Mouse (Mus musculus) midbrain, embryonic 12.5 days (tissue): ENCODE measurements at regions not wholly inside any gene's neighbourhood (a gene's known extent, or its start where the extent isn't known, plus 50 kb on each side); places are given as distances from the start of the nearest gene placed in this dataset.

Source experiments
- ATAC-seq: fragments of 200-750 bp; cut with Nextera tagmentation; 2 replicates; pipeline ENCODE4 v1.8.0; 2017; ENCODE audit warnings: low read depth, moderate TSS enrichment, moderate library complexity; ENCODE audit not compliant: low FRiP score
- H3K27ac ChIP-seq: fragments of 300-500 bp; sonication (generic); replicated peaks from 2 replicates; pipeline ENCODE4 v1.5.1; 2016; ENCODE audit warnings: mild to moderate bottlenecking
- H3K27me3 ChIP-seq: fragments of 300-500 bp; sonication (generic); 2 replicates; pipeline ENCODE4 v1.6.1; 2016; ENCODE audit warnings: mild to moderate bottlenecking
- H3K36me3 ChIP-seq: fragments of 300-500 bp; sonication (generic); 2 replicates; pipeline ENCODE4 v1.6.1; 2016
- H3K4me1 ChIP-seq: fragments of 300-500 bp; sonication (generic); 2 replicates; pipeline ENCODE4 v1.6.1; 2016
- H3K4me2 ChIP-seq: fragments of 300-500 bp; sonication (generic); replicated peaks from 2 replicates; pipeline ENCODE4 v1.6.1; 2016; ENCODE audit warnings: mild to moderate bottlenecking, moderate library complexity
- H3K4me3 ChIP-seq: fragments of 300-500 bp; sonication (generic); 2 replicates; pipeline ENCODE4 v1.5.1; 2016; ENCODE audit warnings: mild to moderate bottlenecking
- H3K9ac ChIP-seq: fragments of 300-500 bp; sonication (generic); replicated peaks from 2 replicates; pipeline ENCODE4 v1.6.1; 2016; ENCODE audit warnings: mild to moderate bottlenecking, moderate library complexity
- H3K9me3 ChIP-seq: fragments of 300-500 bp; sonication (generic); 2 replicates; pipeline ENCODE4 v1.6.1; 2016; ENCODE audit warnings: mild to moderate bottlenecking
- WGBS: fragments of 180-500 bp; shearing (Covaris S2); methylation state at CpG from one replicate; pipeline ENCODE4 v1.1.7; 2016; 5-methylcytosine and 5-hydroxymethylcytosine counted together

GRCm38 (mm10) chr4:127750781-127751180 is 220.0 kb downstream of the CK137956 start:
- no peak overlapping the region for H3K4me2 ChIP-seq
- ATAC-seq: no peak
- WGBS: 82% methylated on average over 3 of the region's 3 CpGs

GRCm38 (mm10) chr4:127747876-127748275 is 222.9 kb downstream of the CK137956 start:
- H3K4me1 ChIP-seq: no peaks in the 10 kb centered on the region
- no peaks in the 10 kb centered on the region for H3K36me3 ChIP-seq
- WGBS: 87% methylated on average over 5 of the region's 5 CpGs
- no peak overlapping the region for H3K4me3 ChIP-seq
- H3K27ac ChIP-seq: no peak overlapping the region
- H3K9me3 ChIP-seq: no peaks in the 10 kb centered on the region
- H3K27me3 ChIP-seq: no peaks in the 10 kb centered on the region
- H3K9ac ChIP-seq: no peak overlapping the region
- ATAC-seq: no peak
- no peak overlapping the region for H3K4me2 ChIP-seq

More at GRCm38 (mm10) chr4:127750781-127751180, 220.0 kb downstream of the CK137956 start:
- Histone ChIP-seq H3K27me3 (no peaks in the 10 kb centered on the region), H3K4me3 (no peak overlapping the region), H3K4me1 (no peaks in the 10 kb centered on the region), H3K36me3 (no peaks in the 10 kb centered on the region), H3K9me3 (no peaks in the 10 kb centered on the region), H3K27ac (no peak overlapping the region), H3K9ac (no peak overlapping the region)

GRCm38 (mm10) chr4:127736781-127737180 is 234.0 kb downstream of the CK137956 start:
- no peak for ATAC-seq
- H3K27ac ChIP-seq: no peak overlapping the region
- H3K36me3 ChIP-seq: no peaks in the 10 kb centered on the region
- H3K4me3 ChIP-seq: no peak overlapping the region
- H3K27me3 ChIP-seq: no peaks in the 10 kb centered on the region
- H3K4me1 ChIP-seq: peaks cover 7% of the 10 kb centered on the region; the same call in 1 of the 2 replicates
- no peaks in the 10 kb centered on the region for H3K9me3 ChIP-seq
- H3K4me2 ChIP-seq: no peak overlapping the region
- 88% methylated on average over 2 of the region's 2 CpGs for WGBS
- no peak overlapping the region for H3K9ac ChIP-seq

- no peaks in the 10 kb centered on the region for H3K27me3 ChIP-seq
- no peak overlapping the region for H3K4me2 ChIP-seq
- H3K4me1 ChIP-seq: peaks cover 7% of the 10 kb centered on the region; the same call in 1 of the 2 replicates
- H3K4me3 ChIP-seq: no peak overlapping the region
- H3K27ac ChIP-seq: no peak overlapping the region
- H3K9ac ChIP-seq: no peak overlapping the region
- WGBS: 70% methylated on average over 5 of the region's 5 CpGs
- H3K36me3 ChIP-seq: no peaks in the 10 kb centered on the region
- H3K9me3 ChIP-seq: no peaks in the 10 kb centered on the region
- no peak for ATAC-seq
Measured at GRCm38 (mm10) chr4:127736151-127736550, 234.6 kb downstream of the CK137956 start.

GRCm38 (mm10) chr4:127734641-127735040 is 236.1 kb downstream of the CK137956 start:
- no peak for ATAC-seq
- Histone ChIP-seq H3K27ac (0 out of 2 replicates have a peak overlapping the region, but pooled peaks have one; percentile 30), H3K4me3 (no peak overlapping the region), H3K9me3 (no peaks in the 10 kb centered on the region), H3K36me3 (no peaks in the 10 kb centered on the region), H3K27me3 (no peaks in the 10 kb centered on the region), H3K4me1 (peaks cover 7% of the 10 kb centered on the region; the same call in 1 of the 2 replicates), H3K4me2 (no peak overlapping the region), H3K9ac (no peak overlapping the region)
- 39% methylated on average over 8 of the region's 8 CpGs for WGBS

GRCm38 (mm10) chr4:127718661-127719060 is 252.1 kb downstream of the CK137956 start:
- H3K27ac ChIP-seq: no peak overlapping the region
- H3K9me3 ChIP-seq: no peaks in the 10 kb centered on the region
- WGBS: 83% methylated on average over 5 of the region's 5 CpGs
- H3K4me2 ChIP-seq: no peak overlapping the region
- no peaks in the 10 kb centered on the region for H3K36me3 ChIP-seq
- H3K4me3 ChIP-seq: no peak overlapping the region
- H3K4me1 ChIP-seq: no peaks in the 10 kb centered on the region
- no peak for ATAC-seq
- no peak overlapping the region for H3K9ac ChIP-seq
- H3K27me3 ChIP-seq: no peaks in the 10 kb centered on the region

- Histone ChIP-seq H3K27me3 (no peaks in the 10 kb centered on the region), H3K4me2 (no peak overlapping the region), H3K4me3 (no peak overlapping the region), H3K9ac (no peak overlapping the region), H3K27ac (0 out of 2 replicates have a peak overlapping the region, but pooled peaks have one; percentile 39), H3K4me1 (peaks cover 10% of the 10 kb centered on the region; the same call in 1 of the 2 replicates), H3K9me3 (no peaks in the 10 kb centered on the region), H3K36me3 (no peaks in the 10 kb centered on the region)
- ATAC-seq: 0 out of 2 replicates have a peak, but pooled peaks have one; percentile 19
- 93% methylated on average over 10 of the region's 10 CpGs for WGBS
Measured at GRCm38 (mm10) chr4:127712274-127712673, 258.5 kb downstream of the CK137956 start.

- WGBS: 79% methylated on average over 4 of the region's 4 CpGs
- Histone ChIP-seq H3K27me3 (no peaks in the 10 kb centered on the region), H3K9me3 (no peaks in the 10 kb centered on the region), H3K4me3 (no peak overlapping the region), H3K27ac (0 out of 2 replicates have a peak overlapping the region, but pooled peaks have one; percentile 30), H3K9ac (no peak overlapping the region), H3K4me1 (peaks cover 10% of the 10 kb centered on the region; the same call in 1 of the 2 replicates), H3K36me3 (no peaks in the 10 kb centered on the region), H3K4me2 (no peak overlapping the region)
- ATAC-seq: no peak
Measured at GRCm38 (mm10) chr4:127710816-127711215, 259.9 kb downstream of the CK137956 start.

GRCm38 (mm10) chr4:127709746-127710145 is 261.0 kb downstream of the CK137956 start:
- no peak overlapping the region for H3K9ac ChIP-seq
- no peak for ATAC-seq
- no peak overlapping the region for H3K4me3 ChIP-seq
- H3K4me1 ChIP-seq: peaks cover 10% of the 10 kb centered on the region; the same call in 1 of the 2 replicates
- H3K27me3 ChIP-seq: no peaks in the 10 kb centered on the region
- no peak overlapping the region for H3K27ac ChIP-seq
- 82% methylated on average over 6 of the region's 6 CpGs for WGBS
- no peaks in the 10 kb centered on the region for H3K9me3 ChIP-seq
- no peaks in the 10 kb centered on the region for H3K36me3 ChIP-seq
- no peak overlapping the region for H3K4me2 ChIP-seq

- no peak overlapping the region for H3K9ac ChIP-seq
- H3K36me3 ChIP-seq: no peaks in the 10 kb centered on the region
- H3K27ac ChIP-seq: no peak overlapping the region
- H3K4me1 ChIP-seq: peaks cover 10% of the 10 kb centered on the region; the same call in 1 of the 2 replicates
- ATAC-seq: no peak
- H3K4me2 ChIP-seq: no peak overlapping the region
- WGBS: 83% methylated on average over 3 of the region's 3 CpGs
- no peaks in the 10 kb centered on the region for H3K9me3 ChIP-seq
- no peaks in the 10 kb centered on the region for H3K27me3 ChIP-seq
- no peak overlapping the region for H3K4me3 ChIP-seq
Measured at GRCm38 (mm10) chr4:127708186-127708585, 262.6 kb downstream of the CK137956 start.

- no peak overlapping the region for H3K4me3 ChIP-seq
- no peak overlapping the region for H3K4me2 ChIP-seq
- WGBS: 88% methylated on average over 3 of the region's 3 CpGs
- H3K36me3 ChIP-seq: no peaks in the 10 kb centered on the region
- H3K27me3 ChIP-seq: no peaks in the 10 kb centered on the region
- H3K9me3 ChIP-seq: no peaks in the 10 kb centered on the region
- H3K27ac ChIP-seq: no peak overlapping the region
- no peak for ATAC-seq
- peaks cover 9% of the 10 kb centered on the region; the same call in 1 of the 2 replicates for H3K4me1 ChIP-seq
- H3K9ac ChIP-seq: no peak overlapping the region
Measured at GRCm38 (mm10) chr4:127707126-127707525, 263.6 kb downstream of the CK137956 start.

- Histone ChIP-seq H3K9me3 (no peaks in the 10 kb centered on the region), H3K4me1 (no peaks in the 10 kb centered on the region), H3K4me3 (no peak overlapping the region), H3K27me3 (no peaks in the 10 kb centered on the region), H3K36me3 (no peaks in the 10 kb centered on the region), H3K9ac (no peak overlapping the region), H3K27ac (no peak overlapping the region), H3K4me2 (no peak overlapping the region)
- WGBS: 94% methylated on average over 11 of the region's 11 CpGs
- no peak for ATAC-seq
Measured at GRCm38 (mm10) chr4:127701651-127702050, 269.1 kb downstream of the CK137956 start.

- 41% methylated on average over 4 of the region's 4 CpGs for WGBS
- H3K4me2 ChIP-seq: no peak overlapping the region
Measured at GRCm38 (mm10) chr4:127689986-127690385, 280.8 kb downstream of the CK137956 start.

More at GRCm38 (mm10) chr4:127689986-127690385, 280.8 kb downstream of the CK137956 start:
- Histone ChIP-seq H3K27me3 (no peaks in the 10 kb centered on the region), H3K4me3 (no peak overlapping the region), H3K4me1 (no peaks in the 10 kb centered on the region), H3K9me3 (no peaks in the 10 kb centered on the region), H3K36me3 (no peaks in the 10 kb centered on the region), H3K27ac (no peak overlapping the region), H3K9ac (no peak overlapping the region)
- no peak for ATAC-seq
